Mouse (Mus musculus): ENCODE measurements around the gene Prkcz. TPM values are rescaled to one million over a fixed set of nuclear protein-coding genes. Genes with fewer than 3 reads are reported as not detected.
A peak's percentile ranks its signal among the peaks of the same experiment; 100 is the strongest.
"Not testable (repeated sequence)": the region's sequence is repeated elsewhere in the genome, so short reads cannot be mapped to it uniquely, and the experiment has no call there.

Prkcz gene
- total and polyA plus RNA-seq, 2 experiments from 2014 or later: 92.5 to 103 TPM

- Histone ChIP-seq H3K27me3 (ENCODE audit: insufficient read depth, low read length) (no peaks in the 10 kb centered on the region), H3K4me2 (ENCODE audit: low read depth) (peak overlapping the region; percentile 78), H3K27ac (ENCODE audit: low read depth, low read length) (peak overlapping the region; percentile 98), H3K9ac (peak overlapping the region; percentile 91), H3K4me1 (ENCODE audit: insufficient read depth) (peaks cover 14% of the 10 kb centered on the region), H3K36me3 (ENCODE audit: insufficient read depth) (no peaks in the 10 kb centered on the region), H3K4me3 (ENCODE audit: low read depth, low read length) (peak overlapping the region; percentile 68), H3K9me3 (ENCODE audit: low read length) (no peaks in the 10 kb centered on the region)
- DNase-seq: peak; percentile 90
- TF ChIP-seq CTCF (IDR thresholded peaks at IDR 0.05; ENCODE audit: low read depth): no peak; the same call in 1 of the 2 replicates
- peak; percentile 89 for ATAC-seq
- 3% methylated on average over 16 of the region's 16 CpGs for WGBS
Measured at GRCm38 (mm10) chr4:155345608-155345953, 15.6 kb downstream of the Prkcz start.

- DNase-seq: peak; percentile 81
- Histone ChIP-seq H3K36me3 (ENCODE audit: insufficient read depth) (no peaks in the 10 kb centered on the region), H3K4me2 (ENCODE audit: low read depth) (peak overlapping the region; percentile 78), H3K4me1 (ENCODE audit: insufficient read depth) (peaks cover 14% of the 10 kb centered on the region), H3K4me3 (ENCODE audit: low read depth, low read length) (peak overlapping the region; percentile 68), H3K27ac (ENCODE audit: low read depth, low read length) (peak overlapping the region; percentile 98), H3K9me3 (ENCODE audit: low read length) (no peaks in the 10 kb centered on the region), H3K9ac (peak overlapping the region; percentile 91), H3K27me3 (ENCODE audit: insufficient read depth, low read length) (no peaks in the 10 kb centered on the region)
- no peak; the same call in 1 of the 2 replicates for TF ChIP-seq CTCF (IDR thresholded peaks at IDR 0.05; ENCODE audit: low read depth)
- ATAC-seq: peak; percentile 84
- 4% methylated on average over 47 of the region's 47 CpGs for WGBS
Measured at GRCm38 (mm10) chr4:155344716-155345607, 16.2 kb downstream of the Prkcz start.

- no peak for ATAC-seq
- H3K9me3 ChIP-seq (ENCODE audit: low read length): no peaks in the 10 kb centered on the region
- TF ChIP-seq CTCF (IDR thresholded peaks at IDR 0.05; ENCODE audit: low read depth): no peak
- peak overlapping the region; percentile 78 for H3K4me2 ChIP-seq (ENCODE audit: low read depth)
- H3K9ac ChIP-seq: peak overlapping the region; percentile 91
- H3K27ac ChIP-seq (ENCODE audit: low read depth, low read length): peak overlapping the region; percentile 98
- peak; percentile 53 for DNase-seq
- WGBS: 38% methylated on average over 3 of the region's 3 CpGs
- H3K36me3 ChIP-seq (ENCODE audit: insufficient read depth): no peaks in the 10 kb centered on the region
- peak overlapping the region; percentile 68 for H3K4me3 ChIP-seq (ENCODE audit: low read depth, low read length)
- H3K27me3 ChIP-seq (ENCODE audit: insufficient read depth, low read length): no peaks in the 10 kb centered on the region
- H3K4me1 ChIP-seq (ENCODE audit: insufficient read depth): peaks cover 14% of the 10 kb centered on the region
Measured at GRCm38 (mm10) chr4:155344299-155344600, 16.9 kb downstream of the Prkcz start.

GRCm38 (mm10) chr4:155343415-155344298 lies 17.5 kb downstream of the Prkcz start:
- Histone ChIP-seq H3K27ac (ENCODE audit: low read depth, low read length) (peak overlapping the region; percentile 98), H3K27me3 (ENCODE audit: insufficient read depth, low read length) (no peaks in the 10 kb centered on the region), H3K4me1 (ENCODE audit: insufficient read depth) (peaks cover 14% of the 10 kb centered on the region), H3K36me3 (ENCODE audit: insufficient read depth) (no peaks in the 10 kb centered on the region), H3K4me2 (ENCODE audit: low read depth) (peak overlapping the region; percentile 78), H3K9me3 (ENCODE audit: low read length) (no peaks in the 10 kb centered on the region), H3K4me3 (ENCODE audit: low read depth, low read length) (peak overlapping the region; percentile 68), H3K9ac (peak overlapping the region; percentile 91)
- WGBS: 77% methylated on average over 14 of the region's 14 CpGs
- TF ChIP-seq CTCF (IDR thresholded peaks at IDR 0.05; ENCODE audit: low read depth): no peak
- ATAC-seq (no peak), DNase-seq (no peak)

GRCm38 (mm10) chr4:155336284-155337050 lies 24.7 kb downstream of the Prkcz start:
- Histone ChIP-seq H3K4me2 (ENCODE audit: low read depth) (no peak overlapping the region), H3K9ac (no peak overlapping the region), H3K4me1 (ENCODE audit: insufficient read depth) (no peaks in the 10 kb centered on the region), H3K27me3 (ENCODE audit: insufficient read depth, low read length) (no peaks in the 10 kb centered on the region), H3K9me3 (ENCODE audit: low read length) (no peaks in the 10 kb centered on the region), H3K4me3 (ENCODE audit: low read depth, low read length) (no peak overlapping the region), H3K27ac (ENCODE audit: low read depth, low read length) (no peak overlapping the region), H3K36me3 (ENCODE audit: insufficient read depth) (no peaks in the 10 kb centered on the region)
- ATAC-seq (no peak), DNase-seq (no peak)
- no peak for TF ChIP-seq CTCF (IDR thresholded peaks at IDR 0.05; ENCODE audit: low read depth)
- 84% methylated on average over 12 of the region's 12 CpGs for WGBS

- Histone ChIP-seq H3K4me3 (ENCODE audit: low read depth, low read length) (no peak overlapping the region), H3K36me3 (ENCODE audit: insufficient read depth) (no peaks in the 10 kb centered on the region), H3K27me3 (ENCODE audit: insufficient read depth, low read length) (no peaks in the 10 kb centered on the region), H3K9me3 (ENCODE audit: low read length) (no peaks in the 10 kb centered on the region), H3K4me2 (ENCODE audit: low read depth) (no peak overlapping the region), H3K9ac (no peak overlapping the region), H3K4me1 (ENCODE audit: insufficient read depth) (no peaks in the 10 kb centered on the region), H3K27ac (ENCODE audit: low read depth, low read length) (no peak overlapping the region)
- 49% methylated on average over 7 of the region's 7 CpGs for WGBS
- no peak for TF ChIP-seq CTCF (IDR thresholded peaks at IDR 0.05; ENCODE audit: low read depth)
- DNase-seq (no peak), ATAC-seq (no peak)
Measured at GRCm38 (mm10) chr4:155332253-155332652, 28.9 kb downstream of the Prkcz start.

- not testable (repeated sequence) for ATAC-seq; DNase-seq; H3K4me1 ChIP-seq (ENCODE audit: insufficient read depth); H3K36me3 ChIP-seq (ENCODE audit: insufficient read depth); H3K4me3 ChIP-seq (ENCODE audit: low read depth, low read length); H3K9me3 ChIP-seq (ENCODE audit: low read length); H3K27ac ChIP-seq (ENCODE audit: low read depth, low read length); H3K27me3 ChIP-seq (ENCODE audit: insufficient read depth, low read length); H3K4me2 ChIP-seq (ENCODE audit: low read depth); H3K9ac ChIP-seq
- WGBS: 77% methylated on average over 11 of the region's 11 CpGs
Measured at GRCm38 (mm10) chr4:155328385-155328784, 32.8 kb downstream of the Prkcz start.
